Mouse (Mus musculus) ES-Bruce4 (cell line): ENCODE measurements around the gene Ankdd1a. TPM values are rescaled to one million over a fixed set of nuclear protein-coding genes. Genes with fewer than 3 reads are reported as not detected.

Source experiments
- H3K27ac ChIP-seq: 2 replicates; pipeline ENCODE4 v1.5.1; 2012; ENCODE audit warnings: low read length, inconsistent platforms; ENCODE audit not compliant: insufficient read depth
- H3K27me3 ChIP-seq: 2 replicates; pipeline ENCODE4 v1.6.1; 2012; ENCODE audit warnings: mild to moderate bottlenecking, low read length, inconsistent platforms; ENCODE audit not compliant: control insufficient read depth, poor library complexity, insufficient read depth, severe bottlenecking
- H3K36me3 ChIP-seq: 2 replicates; pipeline ENCODE4 v1.6.1; 2012; ENCODE audit warnings: inconsistent platforms, mild to moderate bottlenecking, low read length, moderate library complexity; ENCODE audit not compliant: control insufficient read depth, poor library complexity, insufficient read depth, severe bottlenecking
- H3K4me1 ChIP-seq: one replicate; pipeline ENCODE4 v1.8.1; 2011; ENCODE audit warnings: low read length; ENCODE audit not compliant: control insufficient read depth, insufficient read depth
- H3K4me3 ChIP-seq: 2 replicates; pipeline ENCODE4 v1.5.1; 2011; ENCODE audit warnings: low read depth, mild to moderate bottlenecking, low read length
- H3K9ac ChIP-seq: 2 replicates; pipeline ENCODE4 v1.6.1; 2012; ENCODE audit warnings: low read depth, mild to moderate bottlenecking, inconsistent platforms; ENCODE audit not compliant: poor library complexity, severe bottlenecking
- H3K9me3 ChIP-seq: replicated peaks from 2 replicates; pipeline ENCODE4 v1.6.1; 2012; ENCODE audit warnings: mild to moderate bottlenecking, low read length, inconsistent platforms; ENCODE audit not compliant: control insufficient read depth, poor library complexity, insufficient read depth, severe bottlenecking
- CTCF ChIP-seq: IDR thresholded peaks from one replicate; pipeline ENCODE4 v1.8.1; 2011; ENCODE audit warnings: low read depth, low read length
- EP300 ChIP-seq: IDR thresholded peaks from 2 replicates; pipeline ENCODE4 v1.6.1; 2011; ENCODE audit warnings: low read depth, low read length; ENCODE audit not compliant: insufficient read depth
- POLR2A ChIP-seq: IDR thresholded peaks from one replicate; pipeline ENCODE4 v1.8.1; 2011; ENCODE audit warnings: low read length; ENCODE audit not compliant: insufficient read depth
- polyA plus RNA-seq: library from polyadenylated mRNA; stranded (reverse); fragments of >200 nt; gene quantifications from 2 replicates; pipeline ENCODE4 v1.2.4, GENCODE M21; 2011; ENCODE audit warnings: low read depth; ENCODE audit not compliant: missing spikeins, insufficient read depth, insufficient read length

Ankdd1a gene
- polyA plus RNA-seq, 1 experiment, result not detected

- Histone ChIP-seq H3K36me3 (peaks cover 16% of the 10 kb centered on the region), H3K4me1 (no peaks in the 10 kb centered on the region), H3K27ac (no peak overlapping the region), H3K9me3 (no peaks in the 10 kb centered on the region), H3K9ac (no peak overlapping the region), H3K4me3 (no peak overlapping the region), H3K27me3 (no peaks in the 10 kb centered on the region)
- TF ChIP-seq EP300 (no peak), POLR2A (no peak), CTCF (no peak)
Measured at GRCm38 (mm10) chr9:65480071-65480470, 39.9 kb downstream of the Ankdd1a start.

GRCm38 (mm10) chr9:65479158-65479557 is 40.8 kb downstream of the Ankdd1a start:
- peaks cover 16% of the 10 kb centered on the region for H3K36me3 ChIP-seq
- H3K4me1 ChIP-seq, result no peaks in the 10 kb centered on the region
- no peaks in the 10 kb centered on the region for H3K27me3 ChIP-seq
- no peak overlapping the region for H3K4me3 ChIP-seq
- no peak overlapping the region for H3K9ac ChIP-seq
- TF ChIP-seq CTCF (no peak), EP300 (no peak)
- H3K9me3 ChIP-seq, result no peaks in the 10 kb centered on the region
- H3K27ac ChIP-seq, result no peak overlapping the region

- Histone ChIP-seq H3K27ac (no peak overlapping the region), H3K9me3 (no peaks in the 10 kb centered on the region), H3K27me3 (no peaks in the 10 kb centered on the region), H3K36me3 (peaks cover 14% of the 10 kb centered on the region), H3K9ac (no peak overlapping the region), H3K4me3 (no peak overlapping the region), H3K4me1 (no peaks in the 10 kb centered on the region)
- TF ChIP-seq EP300, result no peak
- no peak for TF ChIP-seq CTCF
- TF ChIP-seq POLR2A, result no peak
Measured at GRCm38 (mm10) chr9:65472769-65473168, 47.2 kb downstream of the Ankdd1a start.

- Histone ChIP-seq H3K36me3 (peaks cover 14% of the 10 kb centered on the region), H3K9me3 (no peaks in the 10 kb centered on the region), H3K4me3 (no peak overlapping the region), H3K9ac (no peak overlapping the region), H3K27ac (no peak overlapping the region), H3K27me3 (no peaks in the 10 kb centered on the region), H3K4me1 (no peaks in the 10 kb centered on the region)
- TF ChIP-seq EP300 (no peak), CTCF (no peak), POLR2A (no peak)
Measured at GRCm38 (mm10) chr9:65467686-65468085, 52.3 kb downstream of the Ankdd1a start.

- Histone ChIP-seq H3K27me3 (no peaks in the 10 kb centered on the region), H3K27ac (no peak overlapping the region), H3K4me1 (no peaks in the 10 kb centered on the region), H3K9ac (no peak overlapping the region), H3K36me3 (peaks cover 12% of the 10 kb centered on the region), H3K9me3 (no peaks in the 10 kb centered on the region), H3K4me3 (no peak overlapping the region)
- no peak for TF ChIP-seq POLR2A
- no peak for TF ChIP-seq EP300
- no peak for TF ChIP-seq CTCF
Measured at GRCm38 (mm10) chr9:65465241-65465640, 54.8 kb downstream of the Ankdd1a start.

GRCm38 (mm10) chr9:65464161-65464560 is 55.8 kb downstream of the Ankdd1a start:
- Histone ChIP-seq H3K9ac (no peak overlapping the region), H3K4me1 (no peaks in the 10 kb centered on the region), H3K4me3 (no peak overlapping the region), H3K9me3 (no peaks in the 10 kb centered on the region), H3K27me3 (no peaks in the 10 kb centered on the region), H3K36me3 (peaks cover 8% of the 10 kb centered on the region), H3K27ac (no peak overlapping the region)
- TF ChIP-seq CTCF (no peak), EP300 (no peak), POLR2A (no peak)
